Mouse (Mus musculus) gastrocnemius, postnatal 10 days (tissue): ENCODE data around the gene Kcne4. TPM values are rescaled to one million over a fixed set of nuclear protein-coding genes. Genes with fewer than 3 reads are reported as not detected.
"Not testable (repeated sequence)": the region's sequence is repeated elsewhere in the genome, so short reads cannot be mapped to it uniquely, and the experiment has no call there.

Source experiments
- DNase-seq: peaks from one replicate; pipeline ENCODE4 v3.0.0; 2021; ENCODE audit warnings: mixed read lengths
- long read RNA-seq, 2 experiments: library from polyadenylated mRNA; stranded (forward); transcript quantifications; one replicate each; pipeline ENCODE4 v2.0.0; 2021
- total RNA-seq, 2 experiments: library from RNA; stranded (reverse); gene quantifications; 2 replicates each; pipeline ENCODE4 v1.2.3; 2021

Kcne4 gene
- total RNA-seq, result 1 to 10 TPM; 3.2 to 3.4 TPM
- long read RNA-seq, experiment 1, result 0 reads
- long read RNA-seq, experiment 2, partial matches to known transcripts, result 0 of 1 reads
- long read RNA-seq, experiment 2, other reads (novel, unspliced or antisense), result 0 of 1 reads

DNA sequence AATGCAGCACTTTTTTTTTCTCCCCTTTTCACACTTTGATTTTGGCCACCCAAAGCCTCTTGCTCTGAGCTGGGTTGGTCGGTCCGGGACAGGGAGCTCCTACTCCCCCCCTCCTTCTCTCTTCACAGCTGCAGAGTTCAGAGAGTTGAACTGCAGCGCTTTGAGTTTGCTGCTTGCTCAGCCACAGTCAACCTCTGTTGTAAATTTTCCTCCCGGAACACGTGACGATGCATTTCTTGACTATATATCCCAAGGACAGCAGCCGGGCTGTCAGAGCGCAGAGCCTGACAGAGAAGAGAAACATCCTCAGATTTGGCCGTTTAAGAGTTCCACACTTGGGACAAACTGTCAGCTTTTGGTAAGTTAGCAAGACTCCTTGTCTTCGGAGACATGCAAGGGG, at the start of gene Kcne4:
Gene Kcne4 (plus strand): TSS at position 120 of the 400 bp plus-strand sequence.
- peak; percentile 15 for DNase-seq

DNA sequence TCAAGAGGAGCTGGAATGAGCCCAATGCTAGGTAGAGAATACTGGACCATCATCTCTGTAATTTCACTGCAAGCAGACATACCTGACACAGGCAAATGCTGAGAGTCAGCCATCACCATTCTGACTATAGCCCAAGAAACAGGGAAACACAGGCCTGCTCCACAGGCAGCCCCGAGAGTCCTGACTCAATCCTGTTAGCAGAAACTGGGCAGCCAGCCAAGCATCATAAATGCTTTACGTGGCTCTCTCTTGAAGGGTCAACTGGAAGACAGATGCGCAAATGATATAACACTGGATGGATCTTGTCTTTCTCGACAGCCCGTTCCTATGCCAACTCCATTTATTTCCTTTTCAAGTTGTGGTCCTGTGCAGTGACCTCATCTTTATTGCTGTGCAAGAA, 34.7 kb upstream of the Kcne4 start:
- peak; percentile 21 for DNase-seq

DNA sequence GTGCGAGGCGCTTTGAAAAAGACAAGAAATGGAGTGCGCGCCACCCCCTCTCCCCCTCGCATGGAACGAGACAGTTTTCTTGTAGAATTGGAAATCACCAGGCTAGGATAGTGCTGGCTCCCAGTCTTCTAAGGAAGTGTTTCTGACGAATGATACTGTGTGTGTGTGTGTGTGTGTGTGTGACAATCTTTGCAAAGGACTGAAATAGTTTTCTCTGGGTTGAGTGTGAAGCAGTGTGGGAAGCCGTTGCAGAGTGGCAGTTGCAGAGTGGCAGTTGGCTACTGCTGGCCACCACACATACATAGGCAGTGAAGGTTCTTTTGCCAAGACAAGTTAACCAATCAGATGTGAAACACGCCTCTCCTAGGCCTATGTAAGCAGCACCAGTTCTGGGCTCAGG, 31.6 kb upstream of the Kcne4 start:
- not testable (repeated sequence) for DNase-seq

DNA sequence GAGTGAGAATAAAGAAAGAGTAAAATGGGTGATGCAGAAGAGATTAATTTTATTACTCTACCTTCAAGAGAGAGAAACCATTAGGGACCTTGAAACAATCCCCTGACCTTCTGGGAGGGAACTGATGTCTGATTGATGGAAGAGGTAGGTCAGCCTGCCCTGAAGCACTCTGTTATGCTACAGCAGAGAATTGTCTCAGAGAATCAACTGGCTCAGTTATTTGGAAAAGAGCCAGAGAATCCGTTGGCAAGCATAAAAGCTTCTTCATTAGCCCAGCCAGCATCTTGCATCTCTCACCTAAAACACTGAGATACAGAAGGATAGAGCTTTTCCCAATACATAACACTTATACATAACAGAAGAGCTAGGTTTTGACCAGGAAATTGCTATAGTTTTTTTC, 26.8 kb upstream of the Kcne4 start:
- DNase-seq, result no peak

DNA sequence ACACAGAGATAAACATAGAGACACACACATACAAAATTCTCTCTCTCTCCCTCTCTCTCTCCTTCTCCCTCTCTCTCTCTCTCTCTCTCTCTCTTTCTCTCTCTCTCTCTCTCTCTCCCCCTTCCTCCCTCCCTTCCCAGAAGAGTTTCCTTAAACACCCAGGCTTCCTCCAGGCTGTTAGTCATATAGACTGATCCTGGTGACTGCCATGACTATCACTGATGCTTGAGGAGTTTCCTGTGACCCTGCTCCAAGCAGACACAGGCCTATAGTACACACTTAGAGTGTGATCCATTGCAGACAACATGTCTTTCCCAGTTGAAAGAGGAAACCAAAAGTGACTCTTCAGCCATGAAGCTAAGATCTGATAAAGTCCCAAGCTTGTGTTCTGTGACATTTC, 9.1 kb upstream of the Kcne4 start:
- DNase-seq, result no peak

DNA sequence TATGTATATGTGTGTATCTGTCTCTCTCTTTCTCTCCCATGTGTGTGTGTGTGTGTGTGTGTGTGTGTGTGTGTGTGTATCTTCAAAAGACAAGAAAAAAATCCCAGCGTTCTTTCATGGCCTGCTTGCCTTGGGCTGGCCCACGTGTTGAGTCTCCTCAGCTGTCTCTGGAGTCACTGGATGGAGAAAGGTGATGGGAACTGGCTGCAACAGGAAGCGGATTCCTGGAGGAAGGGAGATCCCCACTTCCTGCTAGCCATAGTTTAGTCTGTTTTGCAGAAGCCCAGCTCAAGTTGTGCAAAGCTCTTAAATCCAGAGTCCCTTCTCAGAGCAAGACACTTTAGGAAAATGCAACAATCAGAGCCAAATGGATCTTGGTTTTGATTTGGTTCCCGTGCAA, 6.7 kb upstream of the Kcne4 start:
- no peak for DNase-seq

DNA sequence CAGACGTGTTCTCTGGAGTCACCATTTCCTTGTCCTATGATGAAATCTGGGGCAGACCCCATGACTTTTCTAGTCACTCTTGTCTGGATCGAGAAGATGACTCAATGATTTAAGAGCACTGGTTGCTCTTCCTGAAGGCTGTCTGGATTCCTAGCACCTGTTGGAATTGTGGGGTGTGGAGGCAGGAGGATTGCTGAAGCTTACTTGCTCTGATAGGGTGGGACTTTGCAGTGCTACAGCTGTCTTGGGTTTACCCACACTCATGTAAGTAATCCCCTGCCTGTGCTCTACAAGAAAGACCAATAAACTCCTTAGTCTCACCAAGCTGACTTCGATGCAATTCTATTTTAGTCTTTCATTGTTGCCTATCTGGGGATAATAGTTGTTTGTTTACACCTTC, 5.7 kb upstream of the Kcne4 start:
- DNase-seq, result no peak

DNA sequence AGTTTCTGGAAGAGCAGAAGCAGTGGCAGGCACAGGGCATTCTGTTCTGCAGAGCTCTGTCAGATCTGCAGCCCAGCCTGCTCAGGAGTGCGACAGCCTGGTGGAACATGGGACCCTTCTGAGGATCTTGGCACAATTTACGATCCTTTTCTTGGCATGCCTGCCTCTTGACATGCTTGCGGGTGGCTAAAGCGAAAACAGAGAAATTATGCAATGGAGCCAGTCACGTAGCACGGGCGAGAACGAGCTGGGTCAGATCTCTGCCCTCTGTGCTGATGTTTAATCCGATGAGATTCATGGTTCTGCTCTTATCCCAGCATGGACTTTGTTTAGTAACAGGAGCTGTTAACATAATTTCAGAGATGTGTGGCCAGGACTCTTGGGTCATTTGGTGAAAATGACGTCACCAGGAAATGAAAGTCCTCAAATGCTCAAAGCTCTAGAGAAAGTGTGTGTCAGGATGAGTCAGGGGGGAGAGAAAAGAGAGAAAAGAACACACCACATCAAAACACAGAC, 4.5 kb upstream of the Kcne4 start:
- no peak for DNase-seq

DNA sequence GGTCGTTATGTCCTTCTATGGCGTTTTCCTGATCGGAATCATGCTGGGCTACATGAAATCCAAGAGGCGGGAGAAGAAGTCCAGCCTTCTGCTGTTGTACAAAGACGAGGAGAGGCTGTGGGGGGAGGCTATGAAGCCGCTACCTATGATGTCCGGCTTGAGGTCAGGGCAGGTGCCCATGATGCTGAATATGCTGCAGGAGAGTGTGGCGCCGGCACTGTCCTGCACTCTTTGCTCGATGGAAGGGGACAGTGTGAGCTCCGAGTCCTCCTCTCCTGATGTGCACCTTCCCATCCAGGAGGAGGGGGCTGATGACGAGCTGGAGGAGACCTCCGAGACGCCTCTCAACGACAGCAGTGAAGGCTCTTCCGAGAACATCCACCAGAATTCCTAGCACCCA, 1.2 kb downstream of the Kcne4 start:
- DNase-seq, result no peak

DNA sequence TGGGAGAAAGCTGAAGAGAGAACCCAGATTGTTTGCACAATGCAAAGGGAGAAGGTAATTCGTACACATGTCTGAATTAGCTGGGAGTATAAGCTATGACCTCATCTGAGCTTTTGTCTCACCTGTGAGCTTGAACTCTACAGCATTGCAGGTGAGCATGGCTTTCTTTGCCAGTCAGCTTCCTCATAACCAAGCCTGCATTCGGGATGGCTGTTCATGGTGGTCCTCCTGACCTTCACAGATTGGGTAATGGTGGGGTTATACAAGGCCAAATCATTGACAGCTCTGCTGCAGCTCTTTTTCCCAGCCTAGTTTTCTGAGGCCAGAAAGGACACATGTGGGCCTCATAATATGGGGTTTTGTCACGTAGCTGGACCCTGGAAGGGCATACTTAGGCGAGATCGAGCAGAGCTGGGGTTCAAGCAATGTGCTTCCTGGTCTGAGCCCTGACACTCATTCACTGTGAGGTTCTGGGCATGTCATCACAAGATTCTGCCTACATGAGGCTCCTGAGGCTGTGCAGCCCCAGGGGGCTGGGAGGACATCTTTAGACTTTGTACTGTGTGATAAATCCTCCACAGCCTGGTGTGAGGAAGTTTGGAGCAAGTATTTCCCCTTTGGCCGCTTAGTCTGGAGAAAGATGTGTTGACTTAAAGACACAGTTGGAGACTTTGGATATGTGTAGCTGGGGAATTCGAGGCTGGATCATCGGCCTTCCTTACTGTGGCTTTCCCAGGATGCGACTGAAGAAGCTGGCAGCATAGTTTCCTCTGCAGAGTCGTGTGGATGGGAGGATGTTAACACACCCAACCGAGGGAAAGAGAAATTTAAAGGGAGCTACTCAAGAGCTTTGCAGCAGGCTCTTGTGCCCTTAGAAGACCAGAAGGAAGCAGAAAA, 2.3 kb downstream of the Kcne4 start:
- no peak for DNase-seq

DNA sequence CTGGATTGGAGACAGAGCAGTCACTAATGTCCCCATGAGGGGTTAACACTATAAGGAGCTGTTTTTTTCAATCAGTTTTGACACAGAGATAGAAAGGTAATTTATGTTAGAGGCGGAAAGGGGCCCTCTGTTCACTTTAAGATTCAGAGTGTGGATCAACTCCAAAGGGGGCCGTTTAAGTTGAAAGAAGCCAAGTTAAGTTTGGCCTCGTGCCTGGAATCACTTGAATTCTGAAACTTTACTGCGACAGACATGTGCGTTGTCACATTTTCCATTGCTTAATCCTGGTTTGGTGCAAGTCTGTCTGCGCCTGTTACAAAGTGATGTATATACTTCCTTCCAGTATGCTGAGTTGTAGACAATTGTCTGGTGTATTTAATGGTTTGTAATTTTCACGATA, 3.0 kb downstream of the Kcne4 start:
- DNase-seq, result peak; percentile 38

DNA sequence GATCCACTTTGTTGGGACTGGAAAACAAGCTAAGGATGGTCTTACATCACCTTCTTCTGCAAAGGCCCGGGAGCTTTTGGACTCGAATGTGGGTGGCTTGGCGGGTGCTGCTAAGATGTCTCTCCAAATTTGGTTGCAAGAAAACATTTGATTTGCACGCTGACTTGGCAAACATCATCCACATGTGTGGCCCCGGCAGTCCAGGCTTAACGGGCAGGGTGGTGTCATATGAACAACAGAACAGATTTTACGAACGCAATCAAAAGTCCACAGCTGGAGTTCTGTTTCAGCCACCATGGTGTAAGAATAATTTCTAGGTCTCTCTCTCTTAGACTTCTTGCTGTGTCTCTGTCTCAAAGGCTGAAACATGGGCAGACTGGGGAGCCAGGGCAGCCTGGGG, 3.6 kb downstream of the Kcne4 start:
- DNase-seq, result peak; percentile 41

DNA sequence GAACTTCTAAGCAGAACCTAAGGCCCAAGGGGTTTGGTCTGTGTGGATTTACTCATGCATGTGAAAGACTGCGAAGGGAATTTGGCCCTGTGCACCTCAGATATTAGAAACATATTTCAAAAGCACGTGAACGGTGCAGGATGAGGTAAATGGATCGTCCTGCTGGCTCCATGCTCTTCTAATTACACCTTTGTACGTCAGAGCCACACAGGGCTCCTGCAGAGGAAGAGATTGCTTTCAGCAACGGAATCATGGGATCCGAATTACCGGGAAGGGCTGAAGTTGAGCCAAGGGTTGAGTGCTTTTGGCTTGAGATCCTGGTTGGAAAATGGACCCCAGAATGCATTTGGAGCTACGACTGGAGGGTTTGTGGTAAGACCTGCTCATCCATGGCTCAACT, 4.6 kb downstream of the Kcne4 start:
- no peak for DNase-seq

DNA sequence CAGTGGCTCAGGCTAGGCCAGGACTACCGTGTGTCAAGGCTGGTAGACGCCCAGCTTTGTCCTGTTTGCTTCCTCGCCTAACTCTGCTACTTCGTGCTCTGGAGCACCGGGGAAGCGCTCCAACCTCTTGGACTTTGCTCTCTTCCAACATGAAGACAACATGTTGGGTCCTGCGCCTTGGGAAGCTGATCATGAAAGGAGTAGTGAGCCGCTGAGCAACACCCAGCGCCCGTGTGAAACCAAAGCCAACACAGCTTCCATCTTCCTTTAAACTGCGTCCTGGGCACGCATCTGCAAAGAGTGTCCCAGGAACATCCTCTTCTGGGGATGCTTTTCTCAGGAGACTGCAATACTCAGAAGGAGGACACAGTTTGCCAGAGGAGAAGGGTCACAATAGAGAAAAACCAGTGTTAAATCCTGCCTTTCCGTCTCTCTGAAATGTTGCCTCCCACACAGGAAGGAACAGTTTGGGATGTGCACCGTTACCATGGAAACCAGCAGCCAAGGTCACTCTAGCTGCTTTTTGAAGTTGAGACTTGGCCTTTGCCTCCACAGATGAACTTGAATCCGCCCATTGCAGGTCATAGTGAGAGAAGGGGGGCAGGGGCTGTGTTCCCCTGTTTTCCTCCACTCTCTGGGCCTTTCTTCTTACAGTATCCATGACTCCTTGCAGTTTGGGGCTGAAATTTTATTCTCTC, 5.3 kb downstream of the Kcne4 start:
- no peak for DNase-seq

DNA sequence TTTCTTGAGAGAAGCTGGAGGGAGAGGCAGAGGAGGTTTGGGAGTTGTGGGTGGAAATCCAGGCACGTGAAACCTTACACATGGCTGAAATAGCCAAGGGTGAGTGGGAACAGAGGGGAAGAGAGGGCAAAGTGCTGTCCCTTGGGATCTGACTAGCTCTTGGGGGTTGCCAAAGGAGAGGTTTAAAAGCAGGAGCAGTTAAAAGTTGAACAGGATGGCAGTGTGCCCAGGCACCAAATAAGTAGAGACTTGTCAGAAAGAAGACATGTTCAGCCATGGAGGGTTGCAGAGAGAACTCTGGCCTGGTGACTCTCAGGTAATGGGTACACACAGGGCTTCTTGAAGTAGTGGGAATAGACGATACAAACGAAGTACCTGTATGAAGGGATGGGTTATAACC, 8.7 kb downstream of the Kcne4 start:
- DNase-seq, result no peak

DNA sequence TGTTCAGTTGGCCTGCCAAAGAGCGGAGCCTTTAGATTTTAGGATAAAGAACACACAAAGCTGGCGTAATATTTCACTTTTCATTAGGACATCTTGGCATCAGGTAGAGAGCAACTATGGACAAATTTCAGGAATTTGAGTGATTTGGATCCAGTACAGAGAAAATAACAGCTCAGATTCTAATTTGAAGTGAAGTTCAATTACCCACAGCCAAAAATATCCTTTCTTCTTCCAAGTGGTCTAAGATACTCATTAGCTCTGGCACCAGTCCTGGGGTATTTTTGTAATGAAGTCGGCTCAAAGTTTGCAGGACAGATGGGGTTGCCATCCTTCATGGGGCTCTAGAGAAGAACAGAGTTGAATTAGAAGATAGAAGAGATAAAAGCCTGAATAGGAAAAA, 21.9 kb downstream of the Kcne4 start:
- DNase-seq, result no peak

DNA sequence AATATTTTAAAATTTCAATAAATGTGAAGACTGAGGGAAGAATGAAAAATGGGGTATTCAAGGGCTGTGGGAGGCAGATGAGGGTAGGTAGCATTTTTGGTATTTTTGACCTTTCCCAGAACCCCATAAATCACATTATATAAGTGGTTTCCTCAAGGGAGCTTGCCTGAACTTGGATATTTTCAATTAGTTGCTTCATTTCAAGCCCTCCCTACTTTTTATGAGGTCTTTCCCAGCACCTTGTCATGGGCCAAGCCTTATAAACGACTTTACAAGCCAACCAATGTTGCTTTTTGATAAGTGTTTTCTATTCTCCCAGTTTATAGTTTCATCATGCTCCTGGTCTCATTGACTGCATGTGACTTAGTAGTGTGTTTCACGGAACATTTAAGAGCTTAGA, 24.2 kb downstream of the Kcne4 start:
- DNase-seq, result no peak

DNA sequence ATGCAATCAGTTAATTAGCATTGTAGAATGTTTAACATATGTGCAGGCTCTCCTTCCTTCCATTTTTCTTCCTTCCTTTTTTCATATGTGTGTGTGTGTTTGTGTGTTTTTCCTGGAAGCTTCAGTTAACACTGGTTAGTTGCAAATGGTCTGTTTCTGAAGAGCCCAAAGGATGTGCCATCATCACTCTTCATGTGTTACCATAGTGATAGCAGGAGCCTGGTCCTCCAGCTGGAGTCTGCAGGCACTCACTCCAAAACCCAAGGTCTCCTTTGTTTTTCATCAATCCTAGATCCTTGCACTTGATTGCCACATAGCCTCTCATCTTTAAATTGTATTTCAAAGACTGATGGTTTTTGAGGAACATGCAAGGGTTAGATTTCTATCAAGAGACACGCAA, 29.1 kb downstream of the Kcne4 start:
- no peak for DNase-seq

DNA sequence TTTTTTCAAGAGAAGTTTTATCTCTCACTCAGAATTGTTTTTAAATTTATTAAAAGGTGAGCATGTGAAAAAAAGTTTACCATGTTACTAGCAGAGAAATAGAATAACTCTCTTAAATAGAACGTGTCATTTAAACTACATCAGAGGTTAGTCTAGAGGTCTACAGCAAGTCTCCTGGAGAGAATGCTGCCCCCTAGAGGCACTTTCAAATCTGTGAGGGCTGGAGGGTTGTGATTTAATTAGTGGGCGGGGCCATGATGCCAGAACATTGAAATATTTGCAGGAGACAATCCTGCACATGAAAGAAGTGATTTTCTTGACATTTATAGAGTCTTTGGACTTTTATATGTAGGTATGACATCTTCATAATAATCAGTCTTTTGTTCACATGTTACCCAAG, 29.9 kb downstream of the Kcne4 start:
- DNase-seq, result peak; percentile 36

DNA sequence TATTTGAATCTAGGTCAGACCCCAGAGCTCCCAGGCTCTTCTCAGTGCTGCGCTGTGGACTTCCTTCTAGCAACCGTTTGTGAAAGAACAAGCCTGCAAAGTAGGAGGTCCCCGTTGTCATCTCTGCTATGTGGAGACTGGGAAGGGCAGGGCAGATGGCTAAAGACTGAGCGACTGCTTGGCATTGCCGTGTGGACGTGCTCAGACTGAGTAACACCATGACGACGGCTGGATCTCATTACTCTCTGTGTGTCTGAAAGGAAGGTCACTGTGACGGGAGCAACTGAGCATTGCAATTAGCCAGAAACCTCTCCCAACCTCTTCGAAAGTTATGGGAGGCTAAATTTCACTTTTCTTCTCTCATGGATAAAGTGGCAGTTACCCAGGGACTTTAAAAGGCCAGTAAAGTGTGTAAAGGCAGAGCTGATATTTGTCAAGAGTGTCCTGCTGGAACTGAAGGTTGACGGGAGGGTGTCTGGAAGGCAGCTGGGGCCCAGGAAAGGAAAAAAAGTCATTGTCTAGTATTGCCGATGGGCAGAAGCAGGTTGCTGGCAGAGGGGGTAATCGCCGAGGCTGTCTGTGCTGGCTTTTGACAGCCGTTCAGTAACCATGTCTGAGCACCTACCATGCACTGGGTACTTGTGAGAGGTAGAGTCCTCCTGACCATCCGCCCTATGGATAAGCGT, 36.0 kb downstream of the Kcne4 start:
- DNase-seq, result no peak

DNA sequence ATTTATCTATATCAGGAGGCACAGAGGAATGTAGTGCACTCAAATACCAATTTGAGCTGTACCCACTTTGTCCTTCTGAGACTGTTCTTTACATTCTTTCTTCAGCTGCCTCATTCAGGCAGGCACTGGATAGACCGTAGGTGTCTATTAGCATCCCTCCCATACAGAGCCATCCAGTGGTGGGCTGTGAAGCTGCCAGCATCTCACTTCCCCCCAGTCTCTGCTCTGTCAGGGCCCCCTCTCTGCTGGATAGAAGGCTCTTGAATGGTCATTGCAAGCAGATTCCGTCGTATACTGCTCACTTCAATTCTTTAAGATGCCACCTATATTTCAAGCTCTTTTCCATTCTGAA, 36.5 kb downstream of the Kcne4 start:
- DNase-seq, result no peak

DNA sequence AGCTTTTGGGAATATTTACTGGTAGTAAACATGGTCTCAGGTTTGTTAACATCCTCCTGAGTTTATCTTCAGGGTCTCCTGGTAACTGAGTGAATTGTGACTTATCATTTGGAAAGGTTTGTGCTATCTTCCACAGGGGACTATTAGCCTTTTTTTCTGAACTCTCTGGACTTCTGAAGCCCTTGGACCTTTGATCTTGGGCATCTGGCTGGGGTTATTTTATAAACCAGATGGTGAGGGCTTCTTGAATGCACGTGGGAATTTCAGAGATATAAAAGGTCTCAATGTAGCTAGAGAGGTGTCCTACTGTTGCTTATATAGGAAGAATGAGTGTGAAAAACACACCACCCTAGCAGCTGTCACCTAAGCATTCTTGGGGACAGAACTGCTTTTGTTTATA, 37.7 kb downstream of the Kcne4 start:
- DNase-seq, result no peak

DNA sequence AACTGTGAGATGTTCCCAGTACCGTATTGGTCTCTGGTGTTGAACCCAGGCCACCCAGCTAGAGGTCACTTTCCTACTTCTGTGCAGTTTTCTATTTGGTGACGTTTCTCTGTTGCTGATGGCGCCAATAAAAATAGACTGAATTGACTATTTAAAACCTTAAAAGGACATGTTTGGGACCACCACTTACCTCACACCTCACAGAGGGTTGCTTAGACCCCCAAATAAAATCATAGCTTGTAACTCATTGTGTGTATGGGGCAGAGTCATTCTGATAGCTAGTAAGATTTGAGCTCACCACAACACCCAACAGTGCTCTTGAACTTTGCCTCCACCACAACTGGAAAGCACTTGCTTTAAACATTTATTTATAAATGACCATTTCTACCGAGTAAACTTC, 43.0 kb downstream of the Kcne4 start:
- DNase-seq, result no peak
